Mouse (Mus musculus) cortical plate, adult 2 months (tissue): ENCODE results near the gene Tspan15. TPM values are rescaled to one million over a fixed set of nuclear protein-coding genes. Genes with fewer than 3 reads are reported as not detected.

Source experiments
- H3K27ac ChIP-seq: fragments of 200-500 bp; 2 replicates; pipeline ENCODE4 v1.5.1; 2012; ENCODE audit warnings: low read length, control low read depth, inconsistent platforms; ENCODE audit not compliant: insufficient read depth
- H3K4me1 ChIP-seq: fragments of 200-500 bp; 2 replicates; pipeline ENCODE4 v1.6.1; 2011; ENCODE audit warnings: low read length; ENCODE audit not compliant: control insufficient read depth, insufficient read depth
- H3K4me3 ChIP-seq: fragments of 200-500 bp; 2 replicates; pipeline ENCODE4 v1.5.1; 2011; ENCODE audit warnings: mild to moderate bottlenecking, low read length, control low read depth; ENCODE audit not compliant: insufficient read depth
- CTCF ChIP-seq: fragments of 200-500 bp; IDR thresholded peaks from 2 replicates; pipeline ENCODE4 v1.5.1; 2011; ENCODE audit warnings: mild to moderate bottlenecking, control low read depth, low read length; ENCODE audit not compliant: insufficient read depth; ENCODE audit errors: extremely low read depth
- POLR2A ChIP-seq: fragments of 200-500 bp; IDR thresholded peaks from 2 replicates; pipeline ENCODE4 v1.6.1; 2011; ENCODE audit warnings: mild to moderate bottlenecking, low read length, control low read depth; ENCODE audit not compliant: insufficient read depth; ENCODE audit errors: extremely low read depth
- polyA plus RNA-seq: library from polyadenylated mRNA; depleted of rRNA; stranded (reverse); fragments of >200 nt; gene quantifications from 2 replicates; pipeline ENCODE4 v1.2.3, GENCODE M21; 2012; rRNA removed

Gene Tspan15
- polyA plus RNA-seq, 1 experiment, result 26.9 TPM

DNA sequence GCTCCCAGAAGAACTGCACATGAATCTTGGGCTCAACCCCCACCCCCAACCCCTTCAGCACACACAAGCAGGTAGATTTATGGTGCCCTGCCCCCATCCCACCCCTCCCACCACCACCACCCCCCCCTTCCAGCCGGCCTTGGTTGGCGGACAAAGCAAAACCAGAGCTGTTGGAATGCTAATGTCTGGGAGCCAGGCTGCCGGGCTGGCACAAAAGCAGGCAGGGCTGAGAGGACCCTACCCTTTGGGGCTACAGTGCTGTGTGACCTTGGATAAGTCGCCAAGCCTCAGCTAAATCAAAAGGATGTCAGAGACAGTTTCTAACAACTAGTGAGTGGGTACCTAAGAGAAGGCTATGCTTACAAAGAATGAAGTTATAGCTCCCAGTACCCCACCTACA lies 93.9 kb downstream of the Tspan15 start:
- TF ChIP-seq CTCF (no peak), POLR2A (no peak)

DNA sequence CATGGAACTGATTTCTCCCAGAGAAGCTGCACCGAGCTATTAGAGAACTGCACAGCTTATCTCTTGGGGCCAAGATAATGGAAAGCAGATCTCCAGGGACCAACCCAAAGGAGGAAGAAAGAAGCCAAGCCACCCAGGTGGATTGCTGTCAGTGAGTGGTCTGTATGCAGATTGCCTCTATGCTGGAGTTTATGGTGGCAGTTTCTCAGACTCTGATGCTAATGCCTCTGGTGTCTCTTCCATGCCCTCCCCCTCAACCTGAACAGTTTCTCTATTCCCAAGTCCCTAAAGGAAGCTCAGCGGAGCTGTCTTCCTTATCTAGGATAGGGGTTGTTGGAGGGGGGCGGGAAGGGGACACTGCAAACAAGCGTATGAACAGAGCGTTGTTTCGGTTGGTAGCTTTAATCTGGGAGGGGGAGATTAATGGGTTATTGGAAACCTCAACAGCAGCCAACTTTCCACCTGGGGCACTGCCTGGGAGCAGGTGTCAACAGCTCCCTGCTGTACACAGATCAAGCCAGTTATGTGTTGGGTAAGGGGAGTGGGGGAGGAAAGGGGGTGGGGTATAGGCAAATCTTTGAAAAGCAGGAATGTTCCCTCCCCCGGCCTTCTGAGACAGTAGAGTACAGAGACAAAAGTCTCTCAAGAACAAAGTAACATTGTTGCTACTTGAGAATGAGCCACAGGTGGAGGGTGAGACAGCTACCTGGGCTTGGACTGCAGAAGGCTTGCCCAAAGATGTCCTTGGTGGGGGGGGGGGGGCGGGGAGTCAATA lies 95.2 kb downstream of the Tspan15 start:
- no peaks in the 10 kb centered on the region for H3K4me1 ChIP-seq
- TF ChIP-seq POLR2A (no peak), CTCF (no peak)
- H3K4me3 ChIP-seq, result no peak overlapping the region
- H3K27ac ChIP-seq, result no peak overlapping the region

More for the DNA sequence above, 93.9 kb downstream of the Tspan15 start:
- Histone ChIP-seq H3K4me3 (no peak overlapping the region), H3K27ac (no peak overlapping the region), H3K4me1 (no peaks in the 10 kb centered on the region)

Other genes starting within 250 kb of the Tspan15 start
- gene Neurog3, start 98.2 kb downstream of the Tspan15 start, polyA plus RNA-seq, result 0.06 and 0.17 TPM in 2 replicates
- 50.3 and 56.6 TPM in 2 replicates for gene Fam241b, start 87.3 kb downstream of the Tspan15 start, polyA plus RNA-seq
- 0.31 and 0.42 TPM in 2 replicates for gene Tacr2, start 21.2 kb upstream of the Tspan15 start, polyA plus RNA-seq
- 223 and 232 TPM in 2 replicates for gene Hk1, start 148.7 kb upstream of the Tspan15 start, polyA plus RNA-seq
- 18.5 and 18.6 TPM in 2 replicates for gene Hkdc1, start 191.2 kb upstream of the Tspan15 start, polyA plus RNA-seq
- 1.2 and 1.3 TPM in 2 replicates for gene 4930507D05Rik, start 218.2 kb upstream of the Tspan15 start, polyA plus RNA-seq
- gene Supv3l1, start 218.5 kb upstream of the Tspan15 start, polyA plus RNA-seq, result 30.2 and 32.2 TPM in 2 replicates